Mouse (Mus musculus): ENCODE data around the gene Ppp2ca.

- TF ChIP-seq POLR2A (IDR thresholded peaks at IDR 0.05; ENCODE audit: low read depth, low read length) = no peak
- no peak for TF ChIP-seq CTCF (IDR thresholded peaks at IDR 0.05; ENCODE audit: extremely low read depth, insufficient read depth, insufficient read length, insufficient replicate concordance)
Observed at GRCm38 (mm10) chr11:52074626-52075470, 23.6 kb upstream of the Ppp2ca start.
